Mouse (Mus musculus): ENCODE data around the gene Parp3. TPM values are rescaled to one million over a fixed set of nuclear protein-coding genes. Genes with fewer than 3 reads are reported as not detected.

Parp3 gene
- total RNA-seq, 2 experiments from 2014 or later = 2.4 to 2.8 TPM

DNA sequence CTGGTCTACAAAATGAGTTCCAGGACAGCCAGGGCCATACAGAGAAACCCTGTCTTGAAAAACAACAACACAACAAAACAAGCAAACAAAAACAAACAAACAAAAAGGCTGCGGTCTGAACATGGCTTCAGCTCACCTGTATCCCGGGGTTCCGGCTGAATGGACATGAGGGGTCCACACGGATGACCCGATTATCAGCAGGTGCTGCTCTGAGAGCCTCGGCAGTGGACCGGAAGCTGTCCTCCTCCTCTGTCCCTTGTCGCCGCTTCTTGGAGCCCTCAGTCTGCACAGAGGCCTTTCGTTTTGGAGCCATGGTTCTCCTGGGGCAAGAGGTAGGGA lies 1.1 kb downstream of the Parp3 start, which contains the start of gene Rrp9:
TSS of gene Rrp9 (plus strand) at position 301 of the 339 bp plus-strand sequence.
- DNase-seq (ENCODE audit: low spot score in 2 of 2) = no peak

DNA sequence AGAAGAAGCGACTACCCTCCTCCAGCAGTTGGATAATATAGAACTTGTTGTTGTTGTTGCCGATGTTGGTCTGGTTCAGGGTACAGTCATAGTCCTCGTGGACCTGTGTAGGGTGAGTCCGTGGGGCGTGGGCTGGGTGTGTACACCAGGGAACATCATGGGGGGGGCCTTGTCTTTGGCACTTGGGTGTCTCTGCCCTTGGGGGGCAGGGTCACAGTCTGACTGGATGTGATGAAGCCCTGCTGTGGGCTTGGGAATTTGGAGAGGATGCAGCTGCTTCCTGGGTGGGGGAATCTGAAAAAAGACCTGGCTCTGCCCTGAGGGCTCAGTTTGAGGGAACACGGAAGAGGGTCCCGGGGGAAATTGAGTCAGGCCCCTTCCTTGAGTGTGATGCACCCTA lies 1.7 kb downstream of the Parp3 start:
- peak; percentile 4 to 20 for DNase-seq (ENCODE audit: low spot score in 2 of 2)

DNA sequence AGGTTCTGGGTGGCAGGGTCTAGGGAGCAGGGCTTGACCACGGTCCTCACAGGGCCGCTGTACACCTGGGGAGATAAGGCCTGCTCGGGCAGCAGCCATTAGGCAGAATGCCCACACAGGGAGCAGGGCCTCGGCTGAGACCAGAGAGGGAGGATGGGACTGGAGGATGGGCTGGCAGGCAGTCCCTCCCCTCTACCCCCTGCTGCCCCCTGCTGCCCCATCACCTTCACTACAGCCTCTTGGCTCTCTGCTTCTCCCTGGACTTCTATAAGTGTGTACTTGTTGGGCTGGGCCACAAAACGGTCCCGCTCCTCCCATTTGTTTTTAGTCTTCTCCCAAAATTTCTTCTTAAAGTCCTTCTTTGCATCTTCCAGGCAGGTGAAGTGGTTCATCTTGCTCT lies 2.3 kb downstream of the Parp3 start:
- peak; percentile 57 to 67 for DNase-seq (ENCODE audit: low spot score in 2 of 2)

DNA sequence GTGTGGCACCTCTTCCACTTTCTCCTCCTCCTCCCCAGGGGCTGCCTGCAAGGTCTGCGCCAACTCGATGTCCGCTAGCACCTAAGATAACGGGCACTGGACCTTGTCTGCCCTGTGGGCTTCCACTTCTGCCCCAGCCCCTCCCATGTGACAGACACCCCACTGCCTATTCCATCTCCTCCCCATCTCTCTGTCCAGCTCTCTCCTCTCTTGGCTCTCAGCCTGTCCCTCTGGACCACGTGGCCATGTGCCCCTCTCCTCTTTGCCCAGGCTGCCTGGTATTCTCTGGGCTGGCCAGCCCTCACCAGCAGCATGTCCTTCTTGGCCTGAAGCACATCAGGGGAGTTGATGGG lies 3.0 kb downstream of the Parp3 start:
- peak in 1 of 2 experiments; percentile 14 for DNase-seq (ENCODE audit: low spot score in 2 of 2)

DNA sequence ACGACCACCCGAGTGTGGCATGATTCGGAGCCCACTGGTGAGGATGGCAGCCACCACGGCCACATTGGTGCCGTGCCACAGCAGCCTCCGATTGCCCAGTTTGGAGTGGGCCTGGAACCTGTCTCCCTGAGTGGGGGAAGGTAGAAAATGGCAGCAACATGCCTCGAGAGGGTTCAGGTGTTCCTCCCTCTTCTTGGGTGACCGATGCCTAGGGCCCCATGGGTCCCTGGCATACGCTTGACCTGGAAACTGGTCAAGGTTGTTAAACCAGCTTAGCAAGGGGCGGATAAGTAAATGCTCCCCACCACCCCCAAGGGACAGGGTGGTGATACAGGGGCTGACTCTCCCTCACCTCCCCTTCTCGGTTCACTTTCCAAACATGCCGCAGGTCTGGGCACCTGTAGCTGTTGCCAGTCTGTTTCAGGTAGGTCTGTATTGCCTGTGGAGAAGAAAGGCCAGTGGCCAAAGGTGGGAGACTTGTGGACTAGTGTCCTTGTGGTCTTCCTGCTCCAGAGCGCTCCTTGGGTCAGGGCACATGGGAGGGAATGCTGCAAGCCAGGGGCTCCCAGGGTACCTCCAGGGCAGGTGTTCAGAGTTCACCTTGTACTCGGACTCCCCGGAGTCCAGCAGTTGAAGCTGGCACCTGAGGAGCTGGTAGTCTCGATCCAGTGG lies 3.5 kb downstream of the Parp3 start:
- peak; percentile 5 to 15 for DNase-seq (ENCODE audit: low spot score in 2 of 2)

DNA sequence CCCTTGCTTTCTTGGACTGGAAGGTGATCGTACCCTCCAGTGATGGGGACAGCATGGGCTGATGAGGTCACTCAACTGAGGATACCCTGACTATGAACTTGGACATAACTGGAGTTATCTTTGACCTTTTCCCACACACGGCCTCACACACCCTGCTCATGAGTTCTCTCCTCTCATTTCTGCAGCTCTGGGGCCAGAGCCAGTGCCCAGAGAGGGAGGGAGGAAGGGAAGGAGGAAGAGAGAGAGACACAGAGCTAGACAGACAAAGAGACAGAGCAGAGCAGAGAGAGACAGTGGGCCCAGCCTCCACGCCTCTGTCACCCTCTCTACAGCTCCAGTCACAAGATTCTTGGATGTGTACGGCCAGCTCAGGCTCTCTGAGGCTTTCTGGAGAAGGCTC lies 4.4 kb downstream of the Parp3 start:
- DNase-seq (ENCODE audit: low spot score in 2 of 2) = no peak

DNA sequence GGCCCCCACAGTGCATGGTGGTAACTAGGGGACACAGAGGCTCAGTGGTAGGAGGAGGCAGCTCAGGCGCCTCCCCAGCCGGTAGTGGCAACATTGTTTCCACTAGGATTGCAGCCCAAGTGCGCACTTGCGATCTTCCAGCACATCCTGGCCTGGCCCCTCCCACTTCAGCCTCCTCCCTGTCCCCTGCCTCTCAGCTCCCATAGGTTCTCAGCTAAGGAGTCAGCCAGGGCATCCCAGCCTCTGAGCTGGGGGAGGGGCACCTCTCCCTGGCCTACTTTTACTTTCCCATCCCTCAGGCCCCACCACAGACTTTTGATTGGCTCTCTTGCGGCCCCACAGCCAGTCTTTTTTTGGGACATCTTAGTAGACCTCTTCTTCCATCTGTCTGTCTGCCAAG lies 4.9 kb downstream of the Parp3 start:
- DNase-seq (ENCODE audit: low spot score in 2 of 2) = no peak

DNA sequence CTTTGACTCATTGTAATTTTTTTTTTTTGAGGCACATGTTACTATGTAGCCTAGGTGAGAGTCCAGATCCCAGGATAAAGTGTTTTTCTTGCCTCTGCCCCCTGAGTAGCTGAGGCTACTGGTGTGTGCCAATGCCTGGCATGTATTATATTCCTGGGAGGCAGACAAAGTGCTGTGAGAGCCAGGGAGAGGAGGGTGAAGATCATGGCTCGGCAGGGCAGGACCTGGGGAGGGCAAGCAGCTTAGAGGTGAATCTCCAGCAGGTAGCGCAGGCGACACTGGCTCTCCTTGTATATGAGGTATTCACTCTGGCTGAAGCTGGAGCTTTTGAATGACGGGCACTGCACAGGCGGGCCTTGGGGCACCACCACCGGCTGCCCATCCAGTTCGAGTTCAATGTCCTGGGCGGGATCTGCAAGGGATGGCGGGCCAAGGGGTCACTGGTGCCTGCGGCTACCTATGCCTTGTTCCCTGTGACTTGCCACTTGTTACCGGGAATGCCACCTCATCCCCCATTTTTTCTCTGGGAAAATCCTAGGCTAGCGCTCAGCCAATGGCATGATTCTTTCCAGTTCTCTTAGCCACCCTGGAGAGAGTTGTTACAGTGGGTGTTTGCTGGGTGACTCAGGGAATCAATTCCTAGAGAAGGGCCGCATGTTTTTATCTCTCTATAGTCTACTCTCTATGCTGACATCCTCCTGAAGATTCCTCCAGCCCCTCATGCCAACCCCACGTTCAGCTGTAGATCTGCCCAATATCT lies 5.6 kb downstream of the Parp3 start:
- DNase-seq (ENCODE audit: low spot score in 2 of 2) = no peak

DNA sequence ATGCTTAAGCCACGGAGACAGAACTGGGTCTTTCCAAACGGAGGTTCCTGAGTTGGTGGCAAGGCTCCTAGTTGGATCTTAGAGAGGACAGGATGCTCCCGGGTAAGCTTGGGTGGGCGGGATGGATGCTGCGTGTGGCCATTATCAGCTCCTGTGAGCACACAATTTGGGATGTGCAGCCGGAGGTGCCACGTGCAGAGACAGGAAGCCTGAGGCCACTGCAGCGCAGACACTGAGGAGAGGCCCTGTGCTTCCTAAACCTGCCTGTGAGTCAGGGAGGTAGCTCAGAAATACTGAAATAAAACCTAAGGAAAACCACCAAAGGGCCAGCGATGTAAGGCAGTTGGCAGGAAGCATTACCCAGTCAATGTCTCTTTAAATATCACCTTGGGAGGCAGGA lies 7.0 kb downstream of the Parp3 start:
- no peak for DNase-seq (ENCODE audit: low spot score in 2 of 2)

DNA sequence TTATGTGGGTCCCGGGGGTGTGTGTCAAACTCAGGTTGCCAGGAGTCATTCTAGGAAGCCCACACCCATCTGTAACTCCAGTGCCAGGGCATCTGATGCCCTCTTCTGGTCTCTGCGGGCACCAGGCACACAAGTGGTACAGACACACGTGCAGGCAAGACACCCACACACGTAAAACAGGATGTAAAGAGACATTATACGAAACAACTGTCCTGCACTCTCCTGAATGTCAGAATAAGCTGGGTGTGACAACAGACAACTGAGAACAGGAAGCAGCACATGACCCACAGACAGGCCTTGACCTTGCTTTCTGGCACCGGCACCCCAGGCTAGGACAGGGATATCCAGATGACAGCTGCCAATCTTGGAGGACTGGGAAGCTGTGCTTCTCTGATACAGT lies 7.4 kb downstream of the Parp3 start:
- DNase-seq (ENCODE audit: low spot score in 2 of 2) = no peak

DNA sequence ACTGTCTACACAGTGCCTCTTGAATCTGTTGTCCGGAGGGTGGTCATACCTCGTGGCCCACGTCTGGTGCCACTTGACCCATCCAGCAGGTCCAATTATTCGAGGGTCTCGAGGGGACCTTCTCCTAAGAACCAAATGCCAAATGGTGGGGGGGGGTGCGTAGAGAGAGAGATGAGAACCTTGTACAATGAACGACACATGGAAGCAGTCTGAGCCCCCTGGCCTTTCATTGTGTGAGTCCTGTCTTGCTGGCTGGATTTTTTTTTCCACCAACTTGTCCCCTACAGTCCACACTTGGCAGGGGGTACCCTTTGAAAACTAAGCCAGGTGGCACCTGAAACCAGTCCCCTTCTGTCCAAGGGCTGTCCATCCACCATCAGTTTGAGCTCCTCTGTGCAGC lies 9.0 kb downstream of the Parp3 start:
- no peak for DNase-seq (ENCODE audit: low spot score in 2 of 2)

DNA sequence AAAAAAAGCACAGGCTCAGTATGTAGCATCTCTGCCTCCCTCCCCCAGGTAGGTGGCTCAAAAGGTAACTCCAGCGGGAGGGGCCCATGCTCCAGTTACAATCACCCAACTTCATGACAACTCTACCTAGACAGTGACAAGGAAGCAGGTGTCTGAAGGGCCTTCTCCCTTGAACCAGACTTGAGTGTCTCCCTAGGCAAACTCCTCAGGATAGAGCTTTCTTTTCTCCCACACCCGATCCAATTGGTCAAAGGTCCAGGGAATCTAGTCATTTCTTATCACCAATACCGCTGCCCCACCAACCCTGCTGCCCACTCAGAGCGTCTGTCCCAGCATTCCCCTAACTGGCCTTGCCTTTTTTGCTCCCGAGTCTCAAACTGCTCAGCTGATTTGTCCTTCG lies 10.0 kb downstream of the Parp3 start:
- DNase-seq (ENCODE audit: low spot score in 2 of 2) = no peak

DNA sequence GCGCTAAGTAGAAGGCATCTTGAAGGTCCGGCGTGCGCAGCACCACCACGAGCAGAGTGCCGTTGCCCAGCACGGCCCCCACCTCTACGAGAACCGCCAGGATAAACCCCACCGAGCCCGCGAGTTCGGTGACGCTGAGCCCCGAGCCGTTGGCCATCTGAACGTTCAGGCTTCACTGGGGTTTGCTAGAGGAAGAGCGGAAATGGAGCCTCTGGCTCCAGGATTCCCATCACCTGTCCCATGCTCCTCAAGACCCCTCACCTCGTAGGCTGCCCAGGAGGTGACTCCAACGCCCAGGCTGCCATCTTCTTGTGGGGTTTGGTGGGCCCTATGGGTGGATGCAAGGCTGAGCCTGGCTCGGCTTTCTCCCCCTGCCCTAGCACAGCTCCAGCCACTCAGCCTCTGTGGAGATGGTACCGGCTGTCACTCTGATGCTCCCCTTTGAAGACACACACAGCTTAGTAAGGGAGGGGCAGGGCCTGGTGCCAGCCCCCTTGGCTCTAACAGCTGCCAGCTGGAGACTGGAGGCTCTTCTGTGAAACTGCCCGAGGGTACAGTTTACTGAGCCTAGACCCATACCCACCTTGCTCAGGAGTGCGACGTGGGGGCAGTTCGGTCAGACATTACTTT lies 11.1 kb downstream of the Parp3 start, which contains the start of gene Gpr62:
TSS of gene Gpr62 (minus strand) at position 368 of the 630 bp plus-strand sequence.
- peak; percentile 65 to 73 for DNase-seq (ENCODE audit: low spot score in 2 of 2)

DNA sequence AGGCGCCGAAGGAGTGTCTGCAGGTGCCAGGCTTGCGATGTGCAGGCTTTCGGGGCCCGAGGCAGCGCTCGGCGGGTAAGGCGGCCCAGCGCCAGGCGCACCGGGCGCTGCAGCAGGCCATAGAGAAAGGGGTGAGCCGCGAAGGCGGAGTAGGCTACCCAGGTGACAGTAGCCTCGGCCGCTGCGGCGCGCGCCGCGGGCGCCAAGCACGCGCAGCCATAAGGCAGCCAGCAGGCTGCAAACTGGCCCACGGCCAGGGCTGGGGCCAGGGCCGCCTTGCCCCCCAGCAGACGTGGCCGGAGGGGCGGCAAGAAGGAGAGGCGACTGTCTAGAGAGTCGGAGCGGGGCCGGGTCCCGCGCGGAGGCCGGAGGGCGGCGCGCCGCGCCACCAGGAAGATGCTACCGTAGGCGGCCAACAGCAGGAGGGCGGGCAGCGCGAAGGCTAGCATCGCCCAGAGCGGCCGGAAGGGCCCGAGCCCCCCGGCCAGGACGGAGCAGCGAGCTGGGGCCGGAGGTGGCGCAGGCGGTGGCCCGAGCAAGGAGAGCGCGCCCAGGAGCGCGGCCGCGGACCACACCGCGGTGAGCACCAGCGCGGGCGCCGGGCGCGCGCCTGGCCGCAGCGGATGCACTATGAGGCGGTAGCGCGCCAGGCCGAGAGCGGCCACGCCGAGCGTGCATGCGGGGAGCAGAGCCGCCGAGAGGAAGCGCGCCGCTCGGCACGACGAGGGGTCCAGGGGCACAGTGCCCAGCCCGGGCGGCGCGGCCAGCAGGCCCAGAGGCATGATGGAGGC lies 11.8 kb downstream of the Parp3 start:
- peak; percentile 75 to 85 for DNase-seq (ENCODE audit: low spot score in 2 of 2)

DNA sequence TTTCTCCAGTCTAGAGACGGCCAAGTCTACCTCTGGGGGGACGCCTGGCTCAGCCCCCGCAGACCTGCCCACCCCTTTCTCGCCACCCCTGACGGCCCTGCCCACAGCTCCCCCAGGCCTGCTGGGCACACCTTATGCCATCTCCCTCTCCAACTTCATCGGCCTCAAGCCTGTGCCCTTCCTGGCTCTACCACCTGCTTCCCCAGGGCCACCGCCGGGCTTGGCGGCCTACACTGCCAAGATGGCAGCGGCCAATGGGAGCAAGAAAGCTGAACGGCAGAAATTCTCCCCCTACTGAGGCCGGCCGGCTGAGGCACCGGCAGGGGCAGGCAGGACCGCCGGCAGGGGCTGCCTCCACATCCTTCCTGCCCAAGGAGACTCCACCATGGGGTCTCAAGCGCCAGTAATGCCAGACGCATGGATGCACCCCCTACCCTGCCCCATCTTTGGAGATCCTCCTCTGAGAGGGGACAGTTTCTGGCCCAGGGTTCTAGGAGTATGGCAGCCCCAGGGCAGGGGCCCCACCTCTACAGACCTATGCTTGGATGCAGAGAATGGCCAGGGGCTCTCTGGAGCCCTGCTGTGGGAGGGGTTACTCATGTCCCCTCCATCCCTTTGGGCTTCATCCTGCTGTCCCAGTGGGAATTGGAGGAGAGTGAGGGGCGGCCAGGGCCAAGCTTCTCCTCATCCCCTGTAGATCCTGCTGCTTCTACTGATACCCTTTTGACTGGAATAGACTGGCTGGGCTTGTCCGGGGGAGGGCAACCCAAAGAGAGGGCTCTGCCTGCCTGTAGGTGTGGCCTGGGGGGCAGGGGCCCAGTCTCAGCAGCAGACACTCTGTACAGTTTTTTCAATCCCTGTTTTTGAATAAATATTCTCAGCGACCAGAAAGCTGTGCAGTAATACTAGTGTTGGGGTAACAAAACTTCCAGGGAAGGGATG lies 13.4 kb downstream of the Parp3 start:
- DNase-seq (ENCODE audit: low spot score in 2 of 2) = no peak

DNA sequence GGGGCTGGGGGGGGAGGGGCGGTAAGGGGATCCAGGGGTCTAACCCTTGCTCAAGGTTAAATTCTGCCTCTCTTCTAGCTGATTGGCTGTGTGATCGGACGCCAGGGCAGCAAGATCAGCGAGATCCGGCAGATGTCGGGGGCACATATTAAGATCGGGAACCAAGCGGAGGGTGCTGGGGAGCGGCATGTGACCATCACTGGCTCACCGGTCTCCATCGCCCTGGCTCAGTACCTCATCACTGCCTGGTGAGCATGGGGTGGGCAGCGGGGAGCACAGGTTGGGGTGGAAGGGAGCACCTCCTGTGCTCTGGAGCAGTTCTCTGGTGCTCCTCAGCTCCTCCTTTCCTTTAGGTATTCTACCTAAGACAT lies 14.3 kb downstream of the Parp3 start:
- no peak for DNase-seq (ENCODE audit: low spot score in 2 of 2)

DNA sequence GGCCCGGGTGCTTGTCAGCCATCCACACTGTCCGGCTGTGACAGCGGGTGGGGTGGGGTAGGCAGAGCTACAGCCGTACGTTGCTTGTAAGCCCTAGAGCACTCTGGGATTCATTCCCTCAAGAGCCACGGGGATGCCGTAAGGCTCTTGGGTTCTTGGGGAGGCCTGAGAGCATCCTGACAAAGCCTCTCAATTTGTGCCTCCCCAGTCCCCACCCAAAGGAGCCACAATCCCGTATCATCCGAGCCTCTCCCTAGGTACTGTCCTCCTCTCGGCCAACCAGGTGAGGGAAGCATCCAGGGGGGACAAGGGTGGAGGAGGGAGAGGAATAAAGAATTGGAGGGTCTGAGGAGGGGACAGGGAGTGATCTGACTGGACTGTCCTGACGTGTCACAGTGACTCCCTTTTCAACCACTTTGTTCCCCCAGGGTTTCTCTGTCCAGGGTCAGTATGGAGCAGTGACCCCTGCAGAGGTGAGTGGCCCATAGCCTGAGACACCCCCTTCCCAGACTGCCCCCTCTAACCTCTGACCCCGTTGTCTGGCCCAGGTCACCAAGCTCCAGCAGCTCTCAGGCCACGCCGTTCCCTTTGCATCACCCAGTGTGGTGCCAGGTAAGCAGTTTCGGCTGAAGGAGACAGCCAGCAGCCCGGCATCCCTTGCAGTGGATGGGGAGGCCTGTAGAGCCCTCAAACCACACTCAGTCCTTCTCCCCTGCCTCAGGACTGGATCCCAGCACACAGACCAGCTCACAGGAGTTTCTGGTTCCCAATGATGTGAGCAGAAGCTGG lies 14.9 kb downstream of the Parp3 start:
- DNase-seq (ENCODE audit: low spot score in 2 of 2) = no peak

DNA sequence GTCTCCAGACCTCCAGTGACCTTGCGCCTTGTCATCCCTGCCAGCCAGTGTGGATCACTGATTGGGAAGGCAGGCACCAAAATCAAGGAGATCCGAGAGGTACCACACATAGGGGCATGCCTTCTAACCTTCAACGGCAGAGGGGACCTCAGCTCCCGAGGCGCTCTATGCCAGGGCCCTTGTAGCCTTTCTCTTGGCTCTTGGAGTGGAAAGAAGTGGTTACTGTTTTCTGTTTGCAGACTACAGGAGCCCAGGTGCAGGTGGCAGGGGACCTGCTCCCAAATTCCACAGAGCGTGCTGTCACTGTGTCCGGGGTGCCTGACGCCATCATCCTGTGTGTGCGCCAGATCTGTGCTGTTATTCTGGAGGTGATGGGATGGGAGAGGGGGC lies 15.7 kb downstream of the Parp3 start:
- no peak for DNase-seq (ENCODE audit: low spot score in 2 of 2)

DNA sequence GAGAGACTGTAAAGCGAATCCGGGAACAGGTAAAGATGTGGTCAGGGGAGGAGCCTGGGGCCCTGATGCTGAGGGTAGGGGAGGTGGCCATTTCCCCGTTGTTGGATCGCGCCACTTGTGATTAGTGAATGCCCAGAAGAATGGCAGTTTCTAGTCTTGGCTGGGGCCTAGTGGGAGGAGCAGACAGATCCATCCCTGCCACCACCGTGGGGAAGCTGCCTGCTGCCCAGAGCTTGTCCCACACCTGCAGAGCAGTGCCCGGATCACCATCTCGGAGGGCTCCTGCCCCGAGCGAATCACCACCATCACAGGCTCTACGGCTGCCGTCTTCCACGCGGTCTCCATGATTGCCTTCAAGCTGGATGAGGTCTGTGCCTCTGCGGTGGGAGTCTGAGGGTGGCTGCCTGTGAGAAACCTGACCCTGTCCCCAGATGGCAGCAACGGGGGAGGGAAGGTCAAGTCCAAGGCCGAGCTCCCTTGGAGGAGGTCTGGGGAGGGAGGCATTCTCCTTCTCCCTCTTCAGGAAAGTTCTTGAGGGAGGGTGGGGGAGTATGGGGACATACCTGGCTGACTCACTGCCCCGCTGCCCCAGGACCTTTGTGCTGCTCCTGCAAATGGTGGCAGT lies 16.2 kb downstream of the Parp3 start:
- DNase-seq (ENCODE audit: low spot score in 2 of 2) = no peak

Measured in layer of hippocampus, postnatal 10 days (tissue).